Mouse (Mus musculus): Measurements from ENCODE around the gene Ano6. TPM values are rescaled to one million over a fixed set of nuclear protein-coding genes. Genes with fewer than 3 reads are reported as not detected.

Ano6 gene
- polyA plus RNA-seq, 1 experiment, result 54.5 TPM

DNA sequence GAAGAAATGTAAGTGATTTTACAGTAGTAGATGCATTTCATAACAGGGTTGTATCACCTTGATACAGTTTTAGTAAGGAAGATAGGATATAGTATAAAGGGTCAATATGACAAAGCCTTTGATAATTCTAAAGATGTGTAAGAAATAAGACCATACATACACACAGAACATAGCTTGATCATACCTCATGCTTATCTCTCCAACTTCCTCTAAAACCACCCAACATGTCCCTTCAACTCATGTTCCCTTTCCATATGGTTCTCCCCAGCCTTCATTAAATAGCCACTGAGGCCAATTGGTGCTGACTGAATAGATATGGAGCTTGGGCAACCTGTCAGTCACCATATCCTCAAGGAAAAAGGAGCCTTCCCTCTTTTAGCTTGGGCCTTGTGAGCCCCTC lies 9.4 kb downstream of the Ano6 start:
- Histone ChIP-seq H3ac (ENCODE audit: control insufficient read depth, insufficient read length) (no peak overlapping the region), H3K4me2 (ENCODE audit: low read depth) (no peak overlapping the region), H3K27me3 (ENCODE audit: control insufficient read depth, insufficient read depth, insufficient read length) (no peaks in the 10 kb centered on the region), H3K4me3 (no peak overlapping the region), H3K36me3 (ENCODE audit: control insufficient read depth, insufficient read depth) (peaks cover 16% of the 10 kb centered on the region), H3K79me2 (ENCODE audit: control insufficient read depth, insufficient read depth) (peaks cover 66% of the 10 kb centered on the region)
- TF ChIP-seq MAX (IDR thresholded peaks at IDR 0.05; ENCODE audit: low read depth) (no peak), E2F4 (IDR thresholded peaks at IDR 0.05; ENCODE audit: insufficient read depth) (no peak), CEBPB (IDR thresholded peaks at IDR 0.05; ENCODE audit: insufficient read depth, poor library complexity, severe bottlenecking) (no peak), REST (IDR thresholded peaks at IDR 0.05; ENCODE audit: insufficient read depth, insufficient read length) (no peak), MYOD1 (IDR thresholded peaks at IDR 0.05; ENCODE audit: control insufficient read depth in 1 of 3, insufficient read length in 2 of 3, low read depth in 2 of 3) (no peak), SRF (IDR thresholded peaks at IDR 0.05; ENCODE audit: control insufficient read depth, insufficient read length, low read depth) (no peak), USF1 (IDR thresholded peaks at IDR 0.05; ENCODE audit: low read depth) (no peak), POLR2AphosphoS2 (IDR thresholded peaks at IDR 0.05; ENCODE audit: insufficient read length, low read depth) (no peak), TCF3 (IDR thresholded peaks at IDR 0.05; ENCODE audit: insufficient read length, low read depth) (no peak), TCF12 (IDR thresholded peaks at IDR 0.05; ENCODE audit: insufficient read depth, poor library complexity, severe bottlenecking) (no peak), MYOG (IDR thresholded peaks at IDR 0.05; ENCODE audit: control insufficient read depth in 1 of 3, insufficient read depth in 1 of 3, insufficient read length in 2 of 3, low read depth in 2 of 3) (no peak), POLR2A (IDR thresholded peaks at IDR 0.05; ENCODE audit: insufficient read length, low read depth) (no peak)

DNA sequence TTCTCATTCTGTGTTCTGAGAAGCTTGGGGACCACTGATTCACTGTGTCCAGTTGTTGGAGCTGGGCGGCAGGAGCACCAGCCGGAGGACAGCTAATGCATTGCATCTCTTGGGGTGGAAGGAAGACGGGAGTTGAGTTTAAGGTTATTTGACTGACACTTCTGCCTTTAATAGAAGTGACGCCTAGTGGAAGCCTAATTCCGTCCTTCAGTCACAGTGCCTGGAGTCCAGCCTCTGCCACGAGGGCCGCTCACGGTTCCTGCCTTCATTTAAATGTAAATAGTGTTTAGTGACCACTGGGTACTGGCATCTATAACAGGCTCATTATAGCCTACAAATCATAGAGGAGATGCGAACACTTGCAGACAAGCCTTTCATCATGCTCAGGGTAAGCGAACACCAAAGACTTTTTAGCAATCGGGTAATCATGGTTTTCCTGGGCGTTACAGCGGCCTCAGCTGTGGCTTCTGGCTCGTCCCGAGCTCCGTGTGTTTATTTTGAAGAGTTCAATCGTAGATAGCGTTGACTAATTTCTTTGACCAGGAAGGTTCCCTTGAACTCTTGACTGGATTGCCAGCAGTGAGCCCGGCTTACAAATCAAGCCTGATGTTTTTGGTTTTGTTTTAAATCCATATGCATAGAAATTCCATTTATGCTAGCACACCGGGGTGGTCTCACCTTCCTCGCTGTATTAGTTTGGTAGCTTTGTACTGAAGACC lies 10.8 kb downstream of the Ano6 start:
- TF ChIP-seq MYOG (IDR thresholded peaks at IDR 0.05; ENCODE audit: control insufficient read depth in 1 of 3, insufficient read depth in 1 of 3, insufficient read length in 2 of 3, low read depth in 2 of 3) (peak in 1 of 3 experiments; percentile 6), POLR2AphosphoS2 (IDR thresholded peaks at IDR 0.05; ENCODE audit: insufficient read length, low read depth) (no peak), E2F4 (IDR thresholded peaks at IDR 0.05; ENCODE audit: insufficient read depth) (no peak)

DNA sequence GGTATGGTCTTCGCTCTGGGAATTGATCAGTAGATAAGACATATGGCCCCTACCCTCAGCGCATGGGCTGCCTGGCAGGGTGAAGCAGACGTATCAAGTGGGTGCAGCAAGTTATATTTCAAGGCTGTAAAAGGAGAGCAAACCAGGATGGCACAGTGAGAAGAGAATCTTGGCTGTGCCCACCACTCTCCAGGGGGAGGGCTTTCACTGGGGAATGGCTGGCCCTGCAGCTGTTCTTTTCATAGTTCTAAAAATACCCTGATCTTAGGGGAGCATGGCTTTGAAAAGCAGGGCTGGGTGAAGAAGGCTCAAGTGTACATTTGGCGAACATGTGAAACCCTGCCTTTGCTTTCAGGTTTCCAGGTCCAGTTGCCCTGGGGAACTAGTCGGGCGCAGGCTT lies 11.5 kb downstream of the Ano6 start:
- Histone ChIP-seq H3K27me3 (ENCODE audit: control insufficient read depth, insufficient read depth, insufficient read length) (no peaks in the 10 kb centered on the region), H3ac (ENCODE audit: control insufficient read depth, insufficient read length) (no peak overlapping the region), H3K4me2 (ENCODE audit: low read depth) (peak overlapping the region; percentile 91), H3K4me3 (no peak overlapping the region), H3K79me2 (ENCODE audit: control insufficient read depth, insufficient read depth) (peaks cover 64% of the 10 kb centered on the region), H3K36me3 (ENCODE audit: control insufficient read depth, insufficient read depth) (peaks cover 10% of the 10 kb centered on the region)
- TF ChIP-seq POLR2A (IDR thresholded peaks at IDR 0.05; ENCODE audit: insufficient read length, low read depth) (peak; percentile 43), MAX (IDR thresholded peaks at IDR 0.05; ENCODE audit: low read depth) (no peak), TCF12 (IDR thresholded peaks at IDR 0.05; ENCODE audit: insufficient read depth, poor library complexity, severe bottlenecking) (peak; percentile 78), TCF3 (IDR thresholded peaks at IDR 0.05; ENCODE audit: insufficient read length, low read depth) (no peak), SRF (IDR thresholded peaks at IDR 0.05; ENCODE audit: control insufficient read depth, insufficient read length, low read depth) (no peak), MYOG (IDR thresholded peaks at IDR 0.05; ENCODE audit: control insufficient read depth in 1 of 3, insufficient read depth in 1 of 3, insufficient read length in 2 of 3, low read depth in 2 of 3) (peak in 2 of 3 experiments; percentile 78 to 94), MYOD1 (IDR thresholded peaks at IDR 0.05; ENCODE audit: control insufficient read depth in 1 of 3, insufficient read length in 2 of 3, low read depth in 2 of 3) (peak; percentile 74 to 77 (median 75)), POLR2AphosphoS2 (IDR thresholded peaks at IDR 0.05; ENCODE audit: insufficient read length, low read depth) (no peak)

More for the DNA sequence above, 10.8 kb downstream of the Ano6 start:
- no peak overlapping the region for H3ac ChIP-seq (ENCODE audit: control insufficient read depth, insufficient read length)
- H3K4me2 ChIP-seq (ENCODE audit: low read depth), result peak overlapping the region; percentile 91
- H3K4me3 ChIP-seq, result no peak overlapping the region
- peaks cover 16% of the 10 kb centered on the region for H3K36me3 ChIP-seq (ENCODE audit: control insufficient read depth, insufficient read depth)
- no peaks in the 10 kb centered on the region for H3K27me3 ChIP-seq (ENCODE audit: control insufficient read depth, insufficient read depth, insufficient read length)
- peaks cover 64% of the 10 kb centered on the region for H3K79me2 ChIP-seq (ENCODE audit: control insufficient read depth, insufficient read depth)

DNA sequence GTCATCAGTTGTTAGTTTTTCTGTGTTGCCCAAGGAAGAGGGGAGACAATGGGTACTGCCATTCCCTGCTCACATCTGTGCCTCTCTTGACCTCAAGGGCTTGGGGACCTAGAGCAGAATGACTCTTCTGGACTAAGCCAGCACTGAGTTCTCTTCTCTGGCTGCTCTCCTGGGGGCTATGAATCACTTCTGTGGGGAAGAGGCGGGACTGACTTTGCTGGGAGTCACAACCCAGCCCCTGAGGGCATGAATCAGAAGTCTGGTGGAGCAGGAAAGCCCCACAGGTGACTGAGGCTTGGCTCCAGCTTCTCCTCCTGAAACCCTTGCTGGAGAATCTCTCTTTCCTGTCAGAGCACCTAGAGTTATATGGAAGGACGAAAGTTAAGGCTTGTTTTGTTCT lies 12.1 kb downstream of the Ano6 start:
- peak overlapping the region; percentile 91 for H3K4me2 ChIP-seq (ENCODE audit: low read depth)
- no peaks in the 10 kb centered on the region for H3K27me3 ChIP-seq (ENCODE audit: control insufficient read depth, insufficient read depth, insufficient read length)
- H3K36me3 ChIP-seq (ENCODE audit: control insufficient read depth, insufficient read depth), result peaks cover 6% of the 10 kb centered on the region
- no peak overlapping the region for H3K4me3 ChIP-seq
- peaks cover 64% of the 10 kb centered on the region for H3K79me2 ChIP-seq (ENCODE audit: control insufficient read depth, insufficient read depth)
- no peak overlapping the region for H3ac ChIP-seq (ENCODE audit: control insufficient read depth, insufficient read length)
- peak in 1 of 3 experiments; percentile 26 for TF ChIP-seq MYOD1 (IDR thresholded peaks at IDR 0.05; ENCODE audit: control insufficient read depth in 1 of 3, insufficient read length in 2 of 3, low read depth in 2 of 3)
- no peak for TF ChIP-seq REST (IDR thresholded peaks at IDR 0.05; ENCODE audit: insufficient read depth, insufficient read length)
- TF ChIP-seq POLR2A (IDR thresholded peaks at IDR 0.05; ENCODE audit: insufficient read length, low read depth), result peak; percentile 40
- TF ChIP-seq TCF12 (IDR thresholded peaks at IDR 0.05; ENCODE audit: insufficient read depth, poor library complexity, severe bottlenecking), result peak; percentile 12

DNA sequence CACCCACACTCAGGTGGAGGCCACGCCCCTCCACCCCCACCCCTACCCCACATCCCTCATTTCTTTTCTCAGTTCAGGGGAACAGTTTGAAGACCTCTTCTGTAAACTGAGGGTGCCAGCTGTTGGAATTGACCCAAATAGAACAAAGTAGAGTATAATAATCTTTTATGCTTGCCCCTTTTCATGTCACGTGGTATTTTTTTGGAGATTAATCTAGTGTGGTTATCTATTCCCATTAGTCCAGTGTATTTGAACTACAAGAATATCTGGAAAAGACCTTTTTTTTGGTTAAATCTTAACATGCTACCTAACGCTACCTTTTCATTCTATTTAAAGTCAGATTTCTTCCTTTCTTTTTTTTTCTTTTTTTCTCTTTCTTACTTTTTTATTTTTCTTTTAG lies 12.8 kb downstream of the Ano6 start:
- H3K36me3 ChIP-seq (ENCODE audit: control insufficient read depth, insufficient read depth), result no peaks in the 10 kb centered on the region
- H3K4me2 ChIP-seq (ENCODE audit: low read depth), result peak overlapping the region; percentile 91
- no peak for TF ChIP-seq MYOD1 (IDR thresholded peaks at IDR 0.05; ENCODE audit: control insufficient read depth in 1 of 3, insufficient read length in 2 of 3, low read depth in 2 of 3)
- peak; percentile 54 for TF ChIP-seq USF1 (IDR thresholded peaks at IDR 0.05; ENCODE audit: low read depth)
- no peak for TF ChIP-seq CEBPB (IDR thresholded peaks at IDR 0.05; ENCODE audit: insufficient read depth, poor library complexity, severe bottlenecking)
- TF ChIP-seq POLR2A (IDR thresholded peaks at IDR 0.05; ENCODE audit: insufficient read length, low read depth), result no peak
- H3K27me3 ChIP-seq (ENCODE audit: control insufficient read depth, insufficient read depth, insufficient read length), result no peaks in the 10 kb centered on the region
- H3K4me3 ChIP-seq, result peak overlapping the region; percentile 1
- H3ac ChIP-seq (ENCODE audit: control insufficient read depth, insufficient read length), result no peak overlapping the region
- H3K79me2 ChIP-seq (ENCODE audit: control insufficient read depth, insufficient read depth), result peaks cover 64% of the 10 kb centered on the region

All from myocyte (in vitro differentiated cells).